Mouse (Mus musculus) megakaryocyte, adult 5-6 weeks (primary cell): ENCODE measurements around the gene Nell2. TPM values are rescaled to one million over a fixed set of nuclear protein-coding genes. Genes with fewer than 3 reads are reported as not detected.

Source experiments
- ATAC-seq: 2 replicates; pipeline ENCODE4 v1.8.0; 2016; ENCODE audit warnings: mild to moderate bottlenecking, inconsistent platforms; ENCODE audit not compliant: poor library complexity, severe bottlenecking
- total RNA-seq, 2 experiments: library from RNA; stranded (forward) in 1 of 2; stranded (reverse) in 1 of 2; fragments of 153-499, 151-499 nt in 1 of 2; fragments of 221-1000, 200-1000 nt in 1 of 2; gene quantifications; 2 replicates each; pipeline versions ENCODE4 v1.2.3 to v1.2.4; 2015 to 2017

Nell2 gene
- total RNA-seq, 2 experiments from 2014 or later = not detected

DNA sequence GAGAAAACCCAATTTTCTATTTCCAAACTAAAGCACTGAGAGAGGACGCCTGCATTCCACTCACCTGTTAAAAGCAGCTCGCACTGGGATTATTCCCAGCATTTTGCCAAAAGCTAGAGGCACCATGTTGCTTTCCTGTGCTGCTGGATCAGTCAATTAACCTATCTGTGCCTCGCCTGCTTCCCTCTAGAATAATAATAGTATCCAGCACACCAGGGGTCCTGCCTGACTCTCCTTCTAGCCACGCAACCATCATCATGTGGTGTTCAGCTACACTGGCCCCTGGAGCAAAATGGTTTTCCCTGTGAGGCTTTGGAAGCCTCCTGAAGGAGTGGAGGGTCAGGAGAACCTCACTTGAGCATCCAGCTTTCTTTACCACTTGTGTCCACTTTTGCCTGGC is 397.0 kb downstream of the Nell2 start:
- no peak for ATAC-seq

GRCm38 (mm10) chr15:95108626-95109025 is 419.7 kb downstream of the Nell2 start:
- no peak for ATAC-seq

DNA sequence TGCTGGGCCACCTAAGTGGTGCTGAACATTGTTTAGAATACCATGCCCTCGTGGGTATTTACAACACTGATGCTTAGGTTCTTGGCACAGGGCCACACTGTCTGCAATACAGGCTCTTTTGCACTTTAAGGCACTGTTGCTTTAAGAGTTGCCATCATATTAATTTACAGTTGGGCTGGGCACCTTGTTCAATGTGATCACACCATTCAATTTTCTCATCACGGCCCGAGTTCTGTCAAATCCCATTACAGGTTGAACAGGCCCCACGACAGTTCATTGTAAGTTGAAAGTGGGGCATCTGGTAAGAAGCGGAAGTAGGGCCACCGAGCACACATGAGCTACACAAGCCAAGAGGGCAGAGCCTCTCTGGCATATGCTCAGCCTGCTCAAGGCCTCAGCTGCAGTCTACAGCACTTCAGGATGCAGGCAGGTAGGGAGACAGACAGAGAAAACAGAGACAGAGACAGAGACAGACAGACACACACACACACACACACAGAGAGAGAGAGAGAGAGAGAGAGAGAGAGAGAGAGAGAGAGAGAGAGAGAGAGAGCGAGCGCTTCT is 421.0 kb downstream of the Nell2 start:
- no peak for ATAC-seq

DNA sequence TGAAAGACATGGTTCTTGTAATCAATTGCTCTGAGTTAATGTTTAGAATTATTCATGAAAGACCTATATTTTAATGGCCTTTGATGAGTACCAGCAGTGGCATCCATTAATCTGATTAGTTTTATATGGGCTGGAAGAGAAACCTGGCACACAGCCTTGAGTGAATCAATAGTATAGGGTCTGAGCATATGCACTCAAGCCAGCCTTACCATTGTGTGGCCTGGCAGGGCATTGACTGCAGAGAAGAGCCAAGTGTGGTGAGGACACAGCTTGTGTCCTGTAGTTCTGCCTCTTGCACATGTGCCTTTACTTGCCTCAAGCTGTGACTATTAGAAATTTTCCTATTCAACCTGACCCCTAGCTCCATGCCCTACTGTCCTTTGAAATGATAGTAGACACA is 426.8 kb downstream of the Nell2 start:
- no peak for ATAC-seq

DNA sequence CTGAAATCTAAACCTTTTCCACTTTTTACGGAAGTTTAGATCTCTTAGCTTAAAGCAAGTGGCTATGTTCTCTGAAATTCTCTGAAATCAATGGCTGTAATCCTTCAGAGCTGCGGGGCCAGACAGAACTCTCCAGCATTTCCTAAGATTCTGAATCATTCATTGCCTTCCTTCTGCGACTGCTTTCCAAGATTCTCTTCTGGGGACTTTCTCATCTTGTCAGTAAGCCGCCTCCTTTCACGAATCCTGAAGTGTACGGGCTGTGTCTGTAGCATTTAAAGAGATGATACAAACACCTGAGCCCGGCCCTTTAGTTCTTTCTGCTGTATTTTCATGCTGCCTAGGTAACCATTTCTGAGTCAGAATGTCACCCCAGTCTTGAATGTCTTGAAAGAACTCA is 428.2 kb downstream of the Nell2 start:
- ATAC-seq = no peak

DNA sequence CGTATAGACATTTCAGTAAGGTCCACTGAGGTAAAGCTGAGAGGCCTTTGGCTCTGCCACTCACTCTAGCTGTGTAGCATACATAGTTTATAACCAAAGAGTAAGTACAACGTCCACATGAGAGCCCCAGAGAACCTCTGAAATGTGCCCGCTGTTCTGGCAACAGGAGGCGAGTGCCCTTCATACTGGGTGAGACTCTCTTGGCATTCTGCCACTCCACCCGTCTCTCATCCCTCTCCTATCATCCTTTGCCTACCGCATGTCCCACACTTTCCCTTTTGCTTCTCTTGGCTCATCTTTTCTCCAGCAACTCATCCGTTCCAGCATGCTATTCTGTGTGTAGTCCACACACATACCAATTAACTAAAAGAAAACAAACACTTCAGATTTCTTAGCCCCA is 442.4 kb downstream of the Nell2 start:
- no peak for ATAC-seq

DNA sequence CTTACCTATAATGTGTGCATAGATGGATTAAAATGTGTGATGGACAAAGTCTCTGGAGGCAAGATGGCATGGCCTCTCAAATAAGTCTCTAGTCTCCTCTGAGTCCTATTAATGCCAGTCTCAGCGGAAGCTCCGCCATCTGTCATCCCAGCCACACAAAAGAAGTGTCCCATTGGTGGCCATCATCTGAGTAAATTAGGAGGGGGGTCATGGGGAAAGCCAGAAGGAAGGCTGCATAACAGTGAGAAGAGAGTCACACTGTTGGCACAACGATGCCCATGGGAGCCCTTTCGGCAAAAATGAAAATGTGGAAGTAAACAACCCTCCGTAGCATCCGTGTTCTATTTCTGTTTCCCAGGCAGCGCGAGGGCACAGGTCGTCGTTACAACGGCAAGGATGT is 446.7 kb downstream of the Nell2 start:
- no peak for ATAC-seq

DNA sequence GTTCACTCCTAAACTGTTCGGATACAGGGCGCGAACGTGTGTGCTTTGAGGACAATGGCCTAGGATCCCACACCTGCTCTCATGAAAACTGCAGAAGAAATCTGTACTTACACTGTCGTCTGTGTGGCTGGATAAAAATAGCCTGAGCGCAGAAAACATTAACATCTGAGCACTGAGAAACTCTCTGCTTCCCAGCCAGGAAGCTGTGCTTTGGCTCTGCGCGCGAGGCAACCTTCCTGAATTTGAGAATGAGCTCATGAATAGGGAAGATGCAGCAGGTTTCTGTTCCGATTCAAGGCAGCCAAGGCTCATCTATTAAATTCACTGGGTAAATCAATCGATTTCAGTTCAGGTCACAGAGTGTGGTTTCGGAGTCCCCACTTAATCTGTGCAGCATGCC is 453.0 kb downstream of the Nell2 start:
- ATAC-seq = no peak

DNA sequence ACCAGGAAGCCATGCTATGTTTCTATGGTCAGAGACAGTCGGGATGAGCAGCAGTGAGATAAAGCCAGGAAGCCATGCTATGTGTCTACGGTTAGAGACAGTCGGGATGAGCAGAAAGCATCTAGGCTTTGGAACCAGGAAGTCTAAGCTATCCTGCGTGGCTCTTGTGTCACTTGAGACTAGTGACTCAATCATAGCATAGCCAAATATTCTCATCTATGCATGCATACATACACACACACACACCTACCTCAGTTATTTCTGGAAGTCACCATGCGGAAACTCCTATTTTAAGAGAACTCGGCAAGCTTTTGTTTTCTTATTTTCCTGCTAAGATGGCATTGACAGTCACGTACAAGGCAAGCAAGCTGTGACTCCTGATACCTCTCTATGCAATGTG is 457.5 kb downstream of the Nell2 start:
- ATAC-seq = no peak

- no peak for ATAC-seq
These were observed 459.6 kb downstream of the Nell2 start for GRCm38 (mm10) chr15:95068799-95069198.

- no peak for ATAC-seq
These were observed 460.3 kb downstream of the Nell2 start for GRCm38 (mm10) chr15:95068023-95068422.

DNA sequence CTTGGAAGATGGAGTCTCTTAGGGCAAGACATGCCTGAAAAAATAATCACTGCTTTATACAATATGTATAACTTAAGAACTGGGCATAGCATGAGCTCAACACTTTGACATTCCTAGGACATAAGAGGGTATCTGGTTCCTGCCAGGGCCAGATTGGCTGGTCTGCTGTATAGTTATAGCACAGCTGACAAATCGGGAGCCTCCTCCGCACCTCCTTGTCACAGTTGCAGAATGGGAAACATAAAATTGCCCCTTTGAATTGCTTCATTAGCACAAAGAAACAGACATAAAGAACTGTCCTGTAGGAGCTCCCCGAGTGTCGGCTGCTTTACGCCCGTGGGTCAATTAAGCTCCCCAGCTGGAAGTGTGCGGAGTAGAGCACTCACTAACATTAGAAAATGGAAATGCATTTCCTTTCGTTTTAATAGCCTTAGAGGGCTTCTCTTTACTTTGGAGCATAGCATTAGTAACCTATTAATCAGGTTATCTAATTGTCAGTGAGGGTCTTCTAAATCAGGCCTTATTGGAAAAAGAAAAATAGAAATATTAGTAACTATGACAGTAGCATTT is 473.2 kb downstream of the Nell2 start:
- ATAC-seq = no peak

GRCm38 (mm10) chr15:95049171-95049729 is 479.1 kb downstream of the Nell2 start:
- ATAC-seq = no peak

GRCm38 (mm10) chr15:95047486-95047885 is 480.9 kb downstream of the Nell2 start:
- no peak for ATAC-seq

DNA sequence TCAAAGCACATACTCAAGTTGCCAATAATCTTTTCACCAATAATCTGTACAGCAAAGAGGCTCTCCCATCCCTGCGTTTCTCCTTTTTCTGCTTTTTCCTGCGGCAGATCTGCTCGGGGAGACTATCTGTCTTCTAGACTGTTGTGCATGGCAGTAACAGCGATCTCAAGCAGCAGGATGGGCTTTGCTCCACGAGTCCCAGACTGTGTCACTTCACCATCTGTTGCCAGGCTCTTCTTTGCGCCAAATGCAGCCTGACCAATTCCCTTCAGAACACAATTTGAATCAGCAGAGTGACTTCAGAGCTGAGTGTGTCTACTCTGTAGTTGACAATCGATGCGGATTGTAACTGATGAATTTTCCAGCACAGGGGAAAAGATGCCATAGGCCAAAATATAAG is 484.3 kb downstream of the Nell2 start:
- ATAC-seq = no peak

- no peak for ATAC-seq
These were observed 485.9 kb downstream of the Nell2 start for GRCm38 (mm10) chr15:95042437-95042836.

DNA sequence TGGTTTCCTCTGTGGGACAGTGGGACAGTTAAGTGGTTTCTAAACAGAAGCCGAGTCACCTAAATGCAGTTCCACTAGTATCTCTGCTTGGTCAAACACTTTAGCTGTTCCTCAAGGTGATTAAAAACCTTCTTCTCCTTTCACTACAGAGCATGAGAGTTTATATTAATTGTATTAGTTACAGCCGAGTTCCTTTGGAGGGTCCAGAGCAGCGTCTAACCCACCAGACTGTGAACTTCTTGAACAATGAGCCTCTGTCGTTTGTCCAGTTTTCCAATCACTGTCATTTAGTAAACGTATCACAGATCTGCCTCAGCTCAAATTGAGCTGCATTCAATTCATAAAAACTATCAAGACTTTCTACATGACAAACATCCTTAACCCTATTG is 498.9 kb downstream of the Nell2 start:
- no peak for ATAC-seq

- no peak for ATAC-seq
These were observed 499.4 kb downstream of the Nell2 start for GRCm38 (mm10) chr15:95028862-95029486.
